Mouse (Mus musculus): ENCODE measurements around the gene Abca4.

GRCm38 (mm10) chr3:122176706-122177390, 132.6 kb downstream of the Abca4 start:
- TF ChIP-seq CTCF (conservative IDR thresholded peaks at IDR 0.05; ENCODE audit: insufficient read depth, insufficient read length, low read depth, low read length) (no peak), POLR2A (IDR thresholded peaks at IDR 0.05; ENCODE audit: low read depth, low read length) (no peak)
